Mouse (Mus musculus) thymus, postnatal 36 days (tissue): ENCODE data around the gene Adcy9.

ENCODE experiments used
- DNase-seq, 2 experiments: peaks; one replicate each; pipeline ENCODE4 v3.0.0; 2022; ENCODE audit warnings: mixed read lengths in 2 of 2

Gene Adcy9

GRCm38 (mm10) chr16:4316094-4316474 is 104.2 kb downstream of the Adcy9 start:
- DNase-seq = peak; percentile 73 to 78

- DNase-seq = no peak
These were observed 104.8 kb downstream of the Adcy9 start for GRCm38 (mm10) chr16:4315352-4316093.

DNA sequence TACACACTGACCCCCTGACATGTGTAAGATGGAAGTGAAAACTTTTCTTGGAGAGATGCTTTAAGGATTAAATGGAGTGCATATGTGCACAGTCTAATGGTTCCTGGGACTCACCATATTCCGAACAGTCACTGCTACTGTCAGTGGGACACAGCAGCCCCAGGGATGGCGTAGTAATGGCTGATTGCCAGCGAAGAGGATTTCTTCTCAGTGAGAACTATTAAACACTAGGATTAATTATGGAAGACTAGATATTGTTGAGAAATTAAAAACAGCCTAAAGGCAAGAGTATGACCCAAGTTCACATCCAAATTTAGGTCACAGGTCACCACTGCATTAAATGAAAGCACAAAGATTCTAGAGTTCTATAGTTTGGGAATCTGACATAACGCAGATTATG is 105.4 kb downstream of the Adcy9 start:
- no peak for DNase-seq

DNA sequence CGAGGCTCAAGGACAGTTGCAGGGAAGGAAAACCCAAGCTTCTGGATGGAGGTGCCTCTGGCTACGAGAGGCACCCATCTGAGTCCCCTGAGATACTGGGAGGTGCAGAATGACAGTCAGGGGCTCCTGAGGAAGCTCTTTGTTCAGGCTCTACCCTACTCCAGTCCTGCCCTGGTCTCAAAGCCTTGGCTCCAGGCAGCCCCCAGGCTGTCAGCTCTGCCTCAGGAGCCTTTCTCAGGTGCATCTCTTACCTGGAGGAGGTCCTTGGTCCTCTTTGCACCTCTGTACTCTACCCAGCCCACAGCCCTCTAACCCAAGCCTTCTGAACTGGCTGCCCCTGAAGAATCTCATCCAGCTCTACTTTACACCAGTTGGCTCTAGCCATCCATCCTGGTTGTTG is 108.3 kb downstream of the Adcy9 start:
- DNase-seq = no peak

DNA sequence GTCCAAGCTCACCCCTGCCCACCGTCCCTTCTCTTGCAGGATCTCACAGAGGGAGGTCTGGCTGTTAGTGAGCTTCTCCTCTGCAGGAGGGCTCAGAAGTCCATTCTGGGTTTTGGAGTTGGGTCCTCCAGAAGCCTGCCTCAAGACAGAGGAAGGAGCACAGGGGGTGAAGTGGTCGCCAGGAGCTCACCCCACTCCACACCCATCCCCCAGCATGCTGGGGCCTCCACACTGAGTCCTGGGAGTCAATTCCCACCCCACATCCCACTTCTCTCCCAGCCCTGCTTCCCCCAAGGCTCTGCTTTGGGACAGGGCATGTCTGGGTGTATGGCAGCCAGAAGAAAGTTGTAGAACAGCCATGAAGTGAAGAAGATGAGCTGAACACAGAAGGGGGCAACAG is 108.7 kb downstream of the Adcy9 start:
- no peak for DNase-seq

DNA sequence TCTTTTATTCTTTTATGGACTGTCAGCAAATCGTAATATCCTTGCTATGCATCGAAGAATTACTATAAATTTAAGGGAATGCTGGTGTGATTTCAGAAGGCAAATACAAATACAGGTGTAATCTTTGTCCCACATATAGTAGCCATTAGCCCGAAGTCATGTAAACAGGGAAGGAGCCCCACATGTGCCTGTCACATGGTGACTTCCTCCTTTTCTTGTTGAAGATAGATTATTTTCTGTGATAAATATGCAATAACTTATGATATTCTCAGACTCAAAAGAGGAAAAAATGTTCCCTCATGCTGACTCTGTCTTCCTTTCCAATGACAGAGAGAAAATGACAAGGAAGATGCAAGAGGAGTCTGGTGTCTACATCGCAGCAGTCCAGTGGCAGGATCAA is 112.5 kb downstream of the Adcy9 start:
- no peak for DNase-seq

DNA sequence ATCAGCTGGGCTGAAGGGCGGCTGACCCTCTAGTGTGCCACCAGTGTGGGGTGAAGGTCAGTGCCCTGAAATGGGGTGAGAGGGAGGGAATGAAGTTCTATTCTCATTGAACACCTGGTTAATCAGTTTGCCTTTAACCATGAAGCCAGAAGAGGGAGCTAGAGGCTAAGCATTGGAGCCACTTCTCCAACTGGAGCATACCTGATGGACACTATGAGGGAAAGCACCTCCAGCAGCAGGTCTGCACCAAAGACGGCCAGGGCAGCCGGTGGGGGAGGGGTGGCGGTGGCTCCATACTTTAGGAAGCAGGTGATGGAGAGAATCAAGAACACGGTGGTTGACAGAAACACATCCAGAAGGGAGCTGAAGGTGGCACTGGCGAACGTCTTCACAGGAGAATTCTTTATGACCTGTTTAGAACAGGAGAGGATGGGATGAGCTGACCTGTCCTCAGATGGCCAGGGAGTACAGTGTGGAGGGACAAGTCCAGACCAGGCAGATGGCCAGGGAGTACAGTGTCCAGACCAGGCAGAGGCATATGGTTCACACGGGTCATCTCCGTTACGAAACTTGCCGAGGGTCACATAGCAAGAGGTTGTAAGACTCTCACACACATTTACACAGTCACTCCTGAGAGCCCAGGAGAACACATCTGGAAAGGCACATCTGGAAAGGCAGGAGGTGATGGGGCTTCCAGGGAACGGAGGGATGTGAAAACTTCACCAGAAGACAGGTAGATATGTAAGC is 115.9 kb downstream of the Adcy9 start:
- no peak for DNase-seq

DNA sequence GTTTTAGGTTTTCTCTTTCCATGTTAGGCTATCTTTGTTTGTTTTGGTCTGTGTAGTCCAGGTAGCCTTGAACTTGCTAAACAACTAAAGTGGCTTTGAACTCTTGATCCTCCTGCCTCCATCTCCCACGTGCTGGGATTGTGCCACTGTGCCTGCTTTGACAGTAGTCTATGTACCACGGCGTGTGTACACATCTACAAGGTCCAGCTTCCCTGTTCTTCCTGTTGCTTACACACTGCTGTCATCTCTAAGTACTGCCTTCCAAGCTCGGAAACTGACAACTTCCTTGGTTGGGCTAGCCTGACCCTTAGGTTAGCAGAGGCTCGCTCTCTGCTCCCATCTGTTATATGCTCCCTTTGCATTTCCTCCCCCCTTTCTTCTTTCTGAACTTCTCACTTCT is 116.7 kb downstream of the Adcy9 start:
- DNase-seq = no peak

DNA sequence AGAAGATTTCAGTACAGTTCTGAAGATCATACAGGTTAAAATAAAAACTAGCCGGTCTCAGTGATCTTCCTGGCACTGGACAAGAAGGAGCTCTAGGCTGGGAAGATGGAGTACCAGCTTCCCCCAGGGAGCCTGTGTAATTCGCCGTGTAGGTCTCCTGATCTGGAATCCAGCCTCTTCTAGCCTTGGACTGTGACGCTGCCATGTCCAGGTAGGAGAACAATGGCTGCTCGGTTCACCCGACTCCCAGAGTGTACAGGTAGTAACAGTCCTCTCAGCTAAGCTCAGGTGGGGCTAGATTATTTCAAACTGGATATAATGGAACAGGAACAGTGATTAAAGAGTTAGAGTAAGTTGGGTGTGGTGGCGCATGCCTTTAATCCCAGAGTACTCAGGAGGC is 120.0 kb downstream of the Adcy9 start:
- DNase-seq = no peak

- no peak for DNase-seq
These were observed 127.0 kb downstream of the Adcy9 start for GRCm38 (mm10) chr16:4293259-4293658.

GRCm38 (mm10) chr16:4289507-4289906 is 130.8 kb downstream of the Adcy9 start:
- DNase-seq = no peak

DNA sequence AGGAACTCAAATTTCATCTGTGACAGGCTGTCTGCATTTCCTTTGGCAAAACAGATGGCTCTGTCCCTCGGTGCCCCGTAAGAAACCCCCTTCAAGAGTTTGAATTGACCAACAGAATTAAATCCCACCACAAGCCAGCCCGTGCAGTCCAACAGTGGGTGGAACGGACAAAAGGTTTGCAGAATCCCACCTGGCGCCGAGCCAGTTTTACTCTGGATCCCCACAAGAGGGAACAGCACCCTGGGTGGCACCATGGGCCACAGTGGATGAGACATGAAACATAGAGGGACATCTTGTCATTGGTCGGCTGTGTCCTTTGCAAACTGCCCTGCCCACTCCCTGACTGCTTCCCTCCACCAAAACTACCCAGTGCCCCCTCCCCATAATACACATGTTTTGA is 133.7 kb downstream of the Adcy9 start:
- no peak for DNase-seq

DNA sequence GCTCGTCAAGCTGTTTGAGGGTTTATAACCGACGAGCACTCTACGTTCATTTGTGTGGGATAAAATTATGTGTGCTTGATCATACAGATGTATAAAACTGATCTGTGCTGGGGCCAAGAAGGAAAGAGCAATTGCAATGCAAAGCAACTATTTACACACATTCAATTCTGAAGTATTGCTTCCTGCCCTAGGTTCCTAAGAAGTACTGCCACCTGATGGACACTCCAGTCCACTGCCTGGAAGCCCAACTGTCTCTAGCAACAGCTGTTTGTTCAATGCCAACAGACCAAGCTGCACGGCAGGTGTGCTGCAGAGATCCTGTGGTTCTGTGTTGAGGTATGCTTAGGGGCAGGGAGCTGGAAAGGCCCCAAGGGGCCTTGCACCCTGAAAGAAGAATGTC is 135.0 kb downstream of the Adcy9 start:
- peak; percentile 41 to 49 for DNase-seq

GRCm38 (mm10) chr16:4283267-4283851 is 136.9 kb downstream of the Adcy9 start:
- DNase-seq = no peak

DNA sequence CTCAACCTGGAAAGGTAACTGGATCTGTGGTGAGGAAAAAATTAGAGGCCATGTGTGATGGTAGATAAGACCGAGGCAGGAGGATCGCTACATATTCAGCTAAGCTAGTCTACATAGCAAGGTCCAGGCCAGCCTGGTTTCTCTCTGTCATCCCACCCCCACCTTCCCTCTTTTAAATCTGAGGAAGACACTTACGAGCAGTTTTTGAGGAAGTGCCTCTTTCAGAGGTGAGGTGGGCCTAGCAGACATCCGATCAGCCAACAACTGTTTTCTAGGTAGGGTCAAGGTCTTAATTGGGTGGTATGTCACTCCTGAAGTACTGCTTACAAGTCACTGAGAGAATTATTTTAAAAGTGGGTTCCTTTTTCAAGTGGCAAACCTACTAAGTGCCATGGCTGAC is 138.8 kb downstream of the Adcy9 start:
- no peak for DNase-seq

DNA sequence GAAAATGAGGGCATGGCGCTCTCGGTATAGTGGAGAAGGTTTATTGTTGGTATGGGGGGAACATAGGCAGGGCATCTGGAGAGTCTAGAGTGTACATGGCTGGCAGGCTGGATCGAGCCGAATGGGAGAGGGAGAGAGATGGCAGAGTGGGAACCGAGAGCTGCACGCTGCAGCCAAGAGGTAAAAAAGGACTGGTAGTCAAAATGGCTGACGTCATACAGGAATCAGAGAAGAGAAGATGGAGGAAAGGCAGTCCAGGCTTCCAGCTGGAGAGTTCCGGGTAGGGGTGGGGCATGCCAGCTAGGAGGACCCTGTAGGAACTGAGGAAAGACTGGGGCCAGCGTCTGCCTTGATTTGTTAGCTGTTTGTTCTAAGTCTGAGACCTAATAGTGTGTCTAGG is 139.3 kb downstream of the Adcy9 start:
- DNase-seq = no peak

- no peak for DNase-seq
These were observed 140.7 kb downstream of the Adcy9 start for GRCm38 (mm10) chr16:4279601-4280000.

DNA sequence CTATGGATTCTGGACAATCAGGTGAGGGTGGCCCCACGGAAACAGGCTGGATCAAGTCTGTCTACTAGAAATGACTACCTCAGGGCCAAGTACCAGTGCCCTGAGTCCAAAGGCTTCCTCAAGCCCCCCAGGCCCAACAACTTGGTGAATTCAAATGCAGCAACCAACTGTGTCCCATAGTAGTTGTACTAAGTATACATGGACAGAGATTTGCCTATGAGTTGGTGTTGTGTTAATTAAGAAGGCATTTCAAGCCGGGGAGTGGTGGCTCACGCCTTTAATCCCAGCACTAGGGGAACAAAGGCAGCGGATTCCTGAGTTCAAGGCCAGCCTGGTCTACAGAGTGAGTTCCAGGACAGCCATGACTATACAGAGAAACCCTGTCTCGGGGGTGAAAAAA is 143.7 kb downstream of the Adcy9 start:
- no peak for DNase-seq

DNA sequence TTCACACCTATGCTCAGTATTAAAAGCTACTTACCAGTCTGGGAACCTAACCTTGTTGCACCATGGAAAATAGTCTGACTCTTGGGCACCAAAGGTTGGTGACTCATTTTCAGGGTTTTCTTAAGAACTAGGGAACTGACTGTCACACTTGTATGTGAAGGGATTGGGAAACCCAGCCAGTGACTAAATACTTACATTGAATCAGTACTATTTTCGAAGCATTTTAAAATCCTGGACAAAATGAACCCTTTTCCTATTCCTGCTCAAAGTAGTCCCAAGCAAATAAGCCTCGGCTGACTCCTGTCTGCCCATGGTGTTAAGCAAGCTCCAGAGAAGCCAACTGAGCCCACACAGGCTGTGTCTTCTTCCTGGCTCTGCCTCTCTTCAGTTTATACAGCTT is 144.1 kb downstream of the Adcy9 start:
- DNase-seq = no peak

- DNase-seq = no peak
These were observed 146.4 kb downstream of the Adcy9 start for GRCm38 (mm10) chr16:4273702-4274476.

DNA sequence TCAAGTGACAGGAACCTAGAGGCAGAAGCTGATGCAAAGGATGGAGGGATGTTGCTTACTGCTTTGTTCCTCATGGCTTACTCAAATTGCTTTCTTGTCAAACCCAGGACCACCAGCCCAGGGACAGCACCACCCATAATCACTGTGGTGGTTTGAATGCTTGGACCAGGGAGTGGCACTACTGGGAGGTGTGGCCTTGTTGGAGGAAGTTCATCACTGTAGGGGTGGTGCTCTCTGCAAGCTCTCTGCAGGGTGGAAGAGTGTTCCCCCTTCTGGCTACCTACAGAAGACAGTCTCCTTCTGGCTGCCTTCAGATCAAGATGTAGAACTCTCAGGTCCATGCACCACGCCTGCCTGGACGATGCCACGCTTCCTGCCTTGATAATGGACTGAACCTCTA is 148.0 kb downstream of the Adcy9 start:
- DNase-seq = no peak

- no peak for DNase-seq
These were observed 149.4 kb downstream of the Adcy9 start for GRCm38 (mm10) chr16:4270911-4271310.
